Mouse (Mus musculus) heart, adult 2 months (tissue): ENCODE results near the gene Rev1.

Experiments
- CTCF ChIP-seq: fragments of 200-600 bp; IDR thresholded peaks from 2 replicates; pipeline ENCODE4 v1.8.1; 2022; ENCODE audit warnings: antibody characterized with exemption, mild to moderate bottlenecking, moderate library complexity
- POLR2A ChIP-seq: fragments of 200-500 bp; IDR thresholded peaks from 2 replicates; pipeline ENCODE4 v1.6.1; 2011; ENCODE audit warnings: mild to moderate bottlenecking, low read depth, low read length, control low read depth; ENCODE audit not compliant: insufficient read depth

DNA sequence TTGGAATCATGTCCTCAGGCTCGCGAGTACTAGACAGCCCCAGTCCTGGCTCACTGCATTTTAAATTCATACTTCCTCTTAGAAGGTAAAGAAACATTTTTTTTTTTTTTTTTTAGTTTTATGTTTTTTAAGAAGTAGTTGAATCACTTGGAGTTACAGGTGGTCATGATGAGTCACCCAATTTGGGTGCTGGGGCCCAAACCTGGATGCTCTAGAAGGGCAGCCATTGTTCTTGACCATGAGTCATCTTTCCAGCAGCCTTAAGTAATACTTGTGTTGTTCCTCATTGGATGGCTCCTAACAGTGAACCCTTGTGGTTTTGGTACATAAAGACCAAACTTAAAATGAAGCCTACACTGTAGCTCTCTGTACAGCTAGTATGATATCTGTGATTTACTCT, 90.7 kb downstream of the Rev1 start:
- TF ChIP-seq POLR2A (no peak), CTCF (no peak)
